Mouse (Mus musculus): ENCODE data around the gene S100a14. TPM values are rescaled to one million over a fixed set of nuclear protein-coding genes. Genes with fewer than 3 reads are reported as not detected.

Gene S100a14
- polyA plus RNA-seq (2016; fragmentation: Nextera tagmentation; extraction: Ambion mirVana) = 0.28 TPM in 1 of 2 replicates, not detected in the other

DNA sequence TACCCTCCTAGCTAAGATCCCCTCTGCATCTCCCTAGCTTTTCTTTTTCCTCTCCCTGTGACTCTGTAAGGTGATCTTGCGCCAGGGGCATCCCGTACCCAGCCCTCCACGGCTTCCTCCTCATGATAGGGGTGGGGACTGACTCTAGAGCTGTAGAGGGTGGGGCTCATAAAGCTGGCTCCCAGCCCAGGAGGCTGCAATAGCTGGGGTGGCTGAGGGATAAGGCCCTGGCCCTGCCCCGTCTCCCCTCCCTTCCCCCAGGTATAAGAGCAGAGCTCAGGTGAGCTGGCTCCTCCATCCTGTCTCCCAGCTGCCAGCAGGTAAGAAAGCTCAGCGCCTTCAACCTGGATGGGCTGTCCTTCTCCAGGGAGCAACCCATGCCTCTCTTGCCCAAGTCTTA is at the start of gene S100a14:
TSS of gene S100a14 (plus strand) at position 277 of the 400 bp plus-strand sequence.
- H3K4me3 ChIP-seq = no peak within 1 kb of the TSS
- peaks cover 4% of the 10 kb centered on the region; the same call in 1 of the 2 replicates for H3K36me3 ChIP-seq
- DNase-seq (ENCODE audit: low spot score) = no peak
- 60% methylated on average over 5 of the region's 5 CpGs for WGBS
- no peak within 1 kb of the TSS for H3K27ac ChIP-seq
- peaks cover 11% of the 10 kb centered on the region; the same call in 1 of the 2 replicates for H3K27me3 ChIP-seq (ENCODE audit: insufficient read depth, poor library complexity, severe bottlenecking)
- no peaks in the 10 kb centered on the region for H3K4me1 ChIP-seq
- H3K9me3 ChIP-seq = no peaks in the 10 kb centered on the region

DNA sequence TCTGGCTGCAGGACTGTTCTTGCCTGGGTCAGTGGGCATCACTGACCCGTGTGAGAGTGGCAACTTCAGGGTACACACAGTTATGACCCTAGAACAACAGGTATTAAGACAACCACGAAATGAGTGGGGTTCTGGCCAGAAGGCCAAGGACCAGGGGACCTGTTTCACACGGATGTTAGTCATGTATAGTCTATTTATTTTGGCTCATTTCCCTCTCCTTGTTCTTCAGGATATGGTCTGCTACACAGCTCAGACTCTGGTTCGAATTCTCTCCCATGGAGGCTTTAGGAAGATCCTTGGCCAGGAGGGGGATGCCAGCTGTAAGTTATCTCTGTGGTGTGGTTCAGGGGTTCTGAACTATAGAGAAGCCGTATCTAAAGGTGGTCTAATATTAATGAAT is 39.7 kb upstream of the S100a14 start:
- Histone ChIP-seq H3K27me3 (ENCODE audit: insufficient read depth, poor library complexity, severe bottlenecking) (no peaks in the 10 kb centered on the region), H3K4me1 (peaks cover 6% of the 10 kb centered on the region; the same call in 1 of the 2 replicates), H3K27ac (no peak overlapping the region), H3K36me3 (peaks cover 70% of the 10 kb centered on the region), H3K9me3 (no peaks in the 10 kb centered on the region), H3K4me3 (no peak overlapping the region)
- no peak for DNase-seq (ENCODE audit: low spot score)
- 79% methylated on average over 5 of the region's 5 CpGs for WGBS

- no peak overlapping the region for H3K27ac ChIP-seq
- H3K4me1 ChIP-seq = peaks cover 6% of the 10 kb centered on the region; the same call in 1 of the 2 replicates
- H3K36me3 ChIP-seq = peaks cover 54% of the 10 kb centered on the region
- no peak for DNase-seq (ENCODE audit: low spot score)
- H3K27me3 ChIP-seq (ENCODE audit: insufficient read depth, poor library complexity, severe bottlenecking) = no peaks in the 10 kb centered on the region
- H3K9me3 ChIP-seq = no peaks in the 10 kb centered on the region
- H3K4me3 ChIP-seq = no peak overlapping the region
- WGBS = 90% methylated on average over 6 of the region's 6 CpGs
Measured at GRCm38 (mm10) chr3:90488576-90488975, 38.1 kb upstream of the S100a14 start.

GRCm38 (mm10) chr3:90490696-90491256 is 35.9 kb upstream of the S100a14 start, which contains the start of gene Snapin:
TSS of gene Snapin (minus strand) at chr3:90491033.
- Histone ChIP-seq H3K27ac (peak within 1 kb of the TSS; percentile 95), H3K36me3 (peaks cover 37% of the 10 kb centered on the region), H3K27me3 (ENCODE audit: insufficient read depth, poor library complexity, severe bottlenecking) (no peaks in the 10 kb centered on the region), H3K9me3 (no peaks in the 10 kb centered on the region), H3K4me1 (peaks cover 6% of the 10 kb centered on the region; the same call in 1 of the 2 replicates), H3K4me3 (peak within 1 kb of the TSS; percentile 77)
- under 1% methylated on average over 37 of the region's 37 CpGs for WGBS
- DNase-seq (ENCODE audit: low spot score) = peak; percentile 98

- no peak for DNase-seq (ENCODE audit: low spot score)
- H3K4me3 ChIP-seq = no peak overlapping the region
- peaks cover 6% of the 10 kb centered on the region; the same call in 1 of the 2 replicates for H3K4me1 ChIP-seq
- H3K9me3 ChIP-seq = no peaks in the 10 kb centered on the region
- H3K27me3 ChIP-seq (ENCODE audit: insufficient read depth, poor library complexity, severe bottlenecking) = no peaks in the 10 kb centered on the region
- no peak overlapping the region for H3K27ac ChIP-seq
- 35% methylated on average over 2 of the region's 2 CpGs for WGBS
- peaks cover 36% of the 10 kb centered on the region for H3K36me3 ChIP-seq
Measured at GRCm38 (mm10) chr3:90491350-90491749, 35.3 kb upstream of the S100a14 start.

GRCm38 (mm10) chr3:90493831-90494540 is 32.7 kb upstream of the S100a14 start:
- Histone ChIP-seq H3K27ac (no peak overlapping the region), H3K9me3 (no peaks in the 10 kb centered on the region), H3K4me1 (peaks cover 6% of the 10 kb centered on the region; the same call in 1 of the 2 replicates), H3K36me3 (peaks cover 38% of the 10 kb centered on the region), H3K27me3 (ENCODE audit: insufficient read depth, poor library complexity, severe bottlenecking) (no peaks in the 10 kb centered on the region), H3K4me3 (no peak overlapping the region)
- 69% methylated on average over 4 of the region's 4 CpGs for WGBS
- DNase-seq (ENCODE audit: low spot score) = no peak

GRCm38 (mm10) chr3:90495850-90496525 is 30.7 kb upstream of the S100a14 start:
- no peak overlapping the region for H3K27ac ChIP-seq
- no peaks in the 10 kb centered on the region for H3K4me1 ChIP-seq
- H3K9me3 ChIP-seq = no peaks in the 10 kb centered on the region
- DNase-seq (ENCODE audit: low spot score) = no peak
- no peak overlapping the region for H3K4me3 ChIP-seq
- whole genome bisulfite sequencing = 87% methylated on average over 7 of the region's 7 CpGs
- H3K27me3 ChIP-seq (ENCODE audit: insufficient read depth, poor library complexity, severe bottlenecking) = no peaks in the 10 kb centered on the region
- peaks cover 53% of the 10 kb centered on the region for H3K36me3 ChIP-seq

- H3K4me3 ChIP-seq = no peak overlapping the region
- no peak for DNase-seq (ENCODE audit: low spot score)
- no peaks in the 10 kb centered on the region for H3K27me3 ChIP-seq (ENCODE audit: insufficient read depth, poor library complexity, severe bottlenecking)
- no peak overlapping the region for H3K27ac ChIP-seq
- H3K4me1 ChIP-seq = no peaks in the 10 kb centered on the region
- H3K36me3 ChIP-seq = peaks cover 69% of the 10 kb centered on the region
- no peaks in the 10 kb centered on the region for H3K9me3 ChIP-seq
Measured at GRCm38 (mm10) chr3:90497597-90497996, 29.1 kb upstream of the S100a14 start.

DNA sequence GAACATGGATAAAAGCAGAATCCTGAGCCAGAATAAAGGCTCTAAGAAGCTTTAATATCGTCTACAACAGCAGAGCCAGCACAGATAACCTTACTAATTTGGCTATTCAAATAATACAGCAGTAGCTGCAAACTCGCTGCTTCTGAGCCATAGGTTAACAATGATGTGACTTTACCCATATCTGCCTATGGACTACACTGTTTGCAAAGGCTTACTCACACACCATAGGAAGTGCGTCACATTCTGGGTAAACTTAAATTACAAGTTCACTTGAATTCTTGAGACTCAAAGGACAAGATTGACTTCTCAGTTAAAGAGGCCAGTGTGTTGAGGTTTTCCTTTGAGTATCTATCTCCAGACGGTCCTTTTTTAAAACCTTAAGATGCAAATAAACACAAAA is 23.2 kb upstream of the S100a14 start:
- H3K4me3 ChIP-seq = no peak overlapping the region
- H3K36me3 ChIP-seq = peaks cover 91% of the 10 kb centered on the region
- no peak for DNase-seq (ENCODE audit: low spot score)
- H3K27ac ChIP-seq = no peak overlapping the region
- H3K27me3 ChIP-seq (ENCODE audit: insufficient read depth, poor library complexity, severe bottlenecking) = no peaks in the 10 kb centered on the region
- H3K4me1 ChIP-seq = 0 out of 2 replicates have a peak, but pooled peaks cover 6% of the 10 kb centered on the region
- 87% methylated on average over 4 of the region's 4 CpGs for WGBS
- no peaks in the 10 kb centered on the region for H3K9me3 ChIP-seq

GRCm38 (mm10) chr3:90505216-90505615 is 21.4 kb upstream of the S100a14 start:
- no peak overlapping the region for H3K27ac ChIP-seq
- H3K4me1 ChIP-seq = 0 out of 2 replicates have a peak, but pooled peaks cover 6% of the 10 kb centered on the region
- no peaks in the 10 kb centered on the region for H3K9me3 ChIP-seq
- 94% methylated on average over 5 of the region's 5 CpGs for WGBS
- DNase-seq (ENCODE audit: low spot score) = no peak
- no peaks in the 10 kb centered on the region for H3K27me3 ChIP-seq (ENCODE audit: insufficient read depth, poor library complexity, severe bottlenecking)
- peaks cover 74% of the 10 kb centered on the region for H3K36me3 ChIP-seq
- no peak overlapping the region for H3K4me3 ChIP-seq

- no peaks in the 10 kb centered on the region for H3K27me3 ChIP-seq (ENCODE audit: insufficient read depth, poor library complexity, severe bottlenecking)
- 83% methylated on average over 3 of the region's 3 CpGs for WGBS
- DNase-seq (ENCODE audit: low spot score) = no peak
- no peak overlapping the region for H3K4me3 ChIP-seq
- H3K27ac ChIP-seq = no peak overlapping the region
- no peaks in the 10 kb centered on the region for H3K9me3 ChIP-seq
- H3K4me1 ChIP-seq = 0 out of 2 replicates have a peak, but pooled peaks cover 6% of the 10 kb centered on the region
- H3K36me3 ChIP-seq = peaks cover 70% of the 10 kb centered on the region
Measured at GRCm38 (mm10) chr3:90506362-90506761, 20.3 kb upstream of the S100a14 start.

DNA sequence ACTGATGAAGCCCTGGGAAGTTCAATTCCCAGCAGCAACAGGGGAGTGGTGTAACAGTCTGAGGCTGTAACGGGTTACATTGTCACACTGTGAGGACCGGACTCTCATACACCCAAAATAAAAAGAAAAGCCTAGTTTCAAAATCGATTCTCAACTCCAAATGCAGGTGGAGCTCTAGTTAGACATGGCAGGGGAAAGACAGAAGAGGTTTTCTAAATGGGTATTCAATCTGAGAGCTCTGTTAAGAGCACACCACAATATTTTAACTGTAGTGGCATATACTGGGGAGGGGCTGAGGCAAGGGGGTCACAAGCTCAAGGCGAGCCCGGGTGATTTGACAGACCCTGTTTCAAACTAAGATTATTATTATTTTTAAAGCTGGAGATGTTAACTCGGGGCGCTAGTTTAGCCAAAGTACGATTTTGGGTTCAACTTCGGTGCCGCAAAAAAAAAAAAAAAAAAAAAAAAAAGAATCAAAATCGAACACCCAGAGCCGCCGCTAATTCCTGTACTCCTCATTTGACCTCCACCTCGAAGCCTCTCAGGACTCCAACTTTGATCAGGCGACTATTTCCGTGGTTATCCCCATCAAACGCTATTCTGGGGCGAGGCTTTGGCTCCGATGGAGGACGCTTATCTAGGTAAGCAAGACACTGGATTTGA is 18.2 kb upstream of the S100a14 start:
- Histone ChIP-seq H3K36me3 (peaks cover 49% of the 10 kb centered on the region), H3K27me3 (ENCODE audit: insufficient read depth, poor library complexity, severe bottlenecking) (no peaks in the 10 kb centered on the region), H3K27ac (peak overlapping the region; percentile 100), H3K4me1 (peaks cover 13% of the 10 kb centered on the region; the same call in 1 of the 2 replicates), H3K4me3 (peak overlapping the region; percentile 94), H3K9me3 (no peaks in the 10 kb centered on the region)
- DNase-seq (ENCODE audit: low spot score) = peak; percentile 64
- WGBS = 5% methylated on average over 20 of the region's 20 CpGs
